Mouse (Mus musculus): ENCODE measurements around the gene Brf1.

Brf1 gene

GRCm38 (mm10) chr12:113017429-113017984 lies 17.0 kb upstream of the Brf1 start:
- no peak for DNase-seq (ENCODE audit: low read depth, low spot score)

DNA sequence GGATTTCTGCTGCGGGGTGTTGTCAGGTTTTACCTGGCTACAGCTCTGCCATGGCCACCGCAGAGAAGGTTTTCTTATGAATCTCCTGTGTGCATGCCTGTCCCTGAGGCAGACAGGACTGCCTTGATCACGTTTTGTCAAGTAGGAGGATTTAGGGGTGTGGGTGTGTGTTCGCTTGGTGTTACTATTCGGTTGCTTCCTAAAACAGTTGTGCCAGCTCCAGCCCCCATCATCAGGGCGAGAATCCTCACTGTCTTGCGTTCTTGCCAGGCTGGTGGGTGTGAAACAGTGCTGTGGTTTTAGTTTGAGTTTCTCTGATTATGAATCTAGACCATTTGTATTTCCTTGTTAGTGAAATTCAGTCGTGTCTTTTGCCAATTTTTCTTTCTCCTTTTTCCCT lies 16.5 kb upstream of the Brf1 start:
- DNase-seq (ENCODE audit: low read depth, low spot score): no peak

DNA sequence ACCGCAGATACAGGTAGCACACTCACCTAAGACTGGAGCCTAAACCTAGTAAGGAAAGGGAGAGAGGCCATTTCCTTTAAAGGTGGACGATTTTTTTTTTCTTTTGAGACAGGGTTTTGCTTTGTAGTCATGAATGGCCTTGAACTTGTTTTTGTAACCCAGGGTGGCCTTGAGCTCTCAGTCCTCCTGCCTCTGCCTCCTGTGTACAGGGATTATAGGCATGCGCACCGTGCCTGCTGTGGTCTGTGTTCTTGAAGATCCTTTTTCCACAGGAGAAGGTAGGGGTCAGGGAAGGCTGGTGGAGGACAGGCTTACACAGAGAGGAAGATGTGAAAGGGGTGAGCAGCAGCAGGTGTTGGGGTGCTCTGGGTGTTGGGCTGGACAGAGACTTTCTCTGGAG lies 15.5 kb upstream of the Brf1 start:
- no peak for DNase-seq (ENCODE audit: low read depth, low spot score)

- DNase-seq (ENCODE audit: low read depth, low spot score): peak; percentile 77
These were observed 14.4 kb upstream of the Brf1 start for GRCm38 (mm10) chr12:113014561-113015556.

DNA sequence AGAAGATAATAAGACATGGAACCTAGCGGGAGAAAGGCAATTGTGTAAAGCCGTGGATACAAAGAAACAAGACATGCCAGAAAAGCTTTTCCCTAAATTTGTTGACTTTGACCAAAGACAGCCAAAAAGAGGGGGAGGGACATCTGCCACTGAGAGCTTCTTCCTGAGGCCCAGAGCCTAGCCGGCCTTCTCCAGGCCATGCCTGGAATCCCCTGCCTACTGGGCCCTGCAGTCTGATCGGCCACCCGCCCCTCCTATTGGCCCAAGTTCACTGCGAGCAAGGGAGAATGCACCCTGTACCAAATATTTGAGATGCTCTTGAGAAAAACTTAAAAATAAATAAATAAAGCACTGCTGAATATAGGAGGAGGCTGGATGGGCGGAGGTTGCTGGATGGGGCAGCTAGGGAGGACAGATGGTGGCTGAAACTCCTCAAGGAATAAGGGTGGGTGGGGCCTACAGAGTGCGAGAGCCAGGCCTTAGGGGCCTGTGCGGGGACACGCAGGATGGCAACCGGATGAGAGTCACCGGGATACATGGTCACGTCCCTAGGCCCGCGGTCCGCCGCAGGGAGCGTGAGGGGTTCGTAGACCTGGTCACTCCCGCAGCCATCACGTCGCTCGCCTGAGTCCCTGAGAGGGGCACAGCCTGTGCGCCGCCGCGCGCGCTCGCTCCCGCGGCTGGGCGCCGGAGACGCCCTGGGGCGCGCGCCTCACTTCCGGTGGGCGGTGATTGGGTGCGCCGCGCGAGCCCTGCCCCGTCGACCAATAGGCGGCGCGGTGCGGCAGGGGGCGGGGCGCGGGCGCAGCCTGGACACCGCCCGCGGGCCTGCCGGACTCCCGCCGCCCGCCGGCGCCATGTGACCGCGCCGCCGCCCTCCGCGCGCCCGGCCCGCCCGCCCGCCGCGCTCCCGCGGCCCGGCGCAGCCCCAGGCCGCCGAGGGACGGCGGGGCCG lies 13.4 kb upstream of the Brf1 start, which contains the start of gene Pacs2:
Pacs2 (plus strand) TSS at position 905 of the 955 bp plus-strand sequence.
- DNase-seq (ENCODE audit: low read depth, low spot score): peak; percentile 93

DNA sequence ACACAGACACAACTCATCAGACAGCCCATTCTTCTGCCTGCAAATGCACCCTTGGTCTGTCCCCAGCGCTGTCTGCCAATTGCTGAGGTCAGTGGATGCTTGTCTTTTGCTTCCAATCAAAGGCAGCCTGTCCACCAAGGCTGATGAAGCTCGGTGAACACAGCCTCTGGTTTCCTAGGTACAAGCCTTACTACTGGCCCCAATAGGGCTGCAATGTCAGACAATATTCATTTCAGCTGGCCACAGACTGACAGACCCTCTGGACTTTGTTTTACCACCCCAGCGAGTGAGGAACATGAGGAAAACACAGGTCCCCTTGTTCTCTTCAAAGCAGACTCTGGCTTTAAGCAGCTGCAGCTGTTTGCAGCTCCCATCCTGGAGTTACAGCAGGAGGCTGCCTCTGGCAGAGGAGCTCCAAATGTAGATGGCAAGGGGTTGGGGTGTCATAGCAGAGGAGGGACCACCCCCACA lies 12.6 kb upstream of the Brf1 start:
- DNase-seq (ENCODE audit: low read depth, low spot score): no peak

GRCm38 (mm10) chr12:113012443-113012842 lies 11.9 kb upstream of the Brf1 start:
- DNase-seq (ENCODE audit: low read depth, low spot score): no peak

- no peak for DNase-seq (ENCODE audit: low read depth, low spot score)
These were observed 11.3 kb upstream of the Brf1 start for GRCm38 (mm10) chr12:113011702-113012360.

GRCm38 (mm10) chr12:113004993-113005392 lies 4.5 kb upstream of the Brf1 start:
- peak; percentile 77 for DNase-seq (ENCODE audit: low read depth, low spot score)

DNA sequence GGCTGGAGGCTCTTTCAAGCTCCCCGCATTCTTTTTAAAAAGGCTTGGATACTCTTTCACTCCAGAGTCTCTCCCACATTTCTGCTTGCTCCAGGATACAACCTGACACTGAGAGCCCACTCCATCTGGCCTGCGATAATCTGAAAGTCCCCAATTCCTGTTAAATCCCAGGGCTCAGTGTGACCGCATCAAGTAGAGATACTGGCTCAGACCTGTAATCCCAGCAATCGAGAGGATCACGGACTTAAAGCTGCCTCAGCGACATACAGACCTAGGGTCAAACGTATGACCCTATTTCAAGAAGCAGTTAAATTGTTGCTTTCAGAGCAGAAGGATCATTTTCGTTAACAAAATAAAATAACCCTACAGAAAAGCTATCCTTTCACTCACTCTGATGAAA lies 3.5 kb upstream of the Brf1 start:
- DNase-seq (ENCODE audit: low read depth, low spot score): no peak

- peak; percentile 42 for DNase-seq (ENCODE audit: low read depth, low spot score)
These were observed 2.2 kb upstream of the Brf1 start for GRCm38 (mm10) chr12:113002667-113003066.

DNA sequence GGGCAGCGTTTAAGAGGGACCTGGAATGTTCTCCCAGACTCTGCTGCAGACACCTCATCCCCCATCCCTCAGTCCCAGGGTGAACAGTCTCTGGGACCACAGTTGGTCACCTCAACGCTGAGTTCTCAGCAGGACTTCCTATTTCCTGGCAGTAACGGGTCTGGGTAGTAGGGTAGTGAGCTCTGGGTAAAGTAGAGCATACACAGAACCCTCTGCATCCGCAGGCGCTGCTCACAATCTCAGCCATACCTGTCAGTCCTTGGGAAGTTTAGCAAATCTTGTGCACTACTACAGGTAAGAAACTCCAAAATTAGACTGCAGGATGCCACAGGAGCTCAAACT lies 600 bp upstream of the Brf1 start:
- no peak for DNase-seq (ENCODE audit: low read depth, low spot score)

DNA sequence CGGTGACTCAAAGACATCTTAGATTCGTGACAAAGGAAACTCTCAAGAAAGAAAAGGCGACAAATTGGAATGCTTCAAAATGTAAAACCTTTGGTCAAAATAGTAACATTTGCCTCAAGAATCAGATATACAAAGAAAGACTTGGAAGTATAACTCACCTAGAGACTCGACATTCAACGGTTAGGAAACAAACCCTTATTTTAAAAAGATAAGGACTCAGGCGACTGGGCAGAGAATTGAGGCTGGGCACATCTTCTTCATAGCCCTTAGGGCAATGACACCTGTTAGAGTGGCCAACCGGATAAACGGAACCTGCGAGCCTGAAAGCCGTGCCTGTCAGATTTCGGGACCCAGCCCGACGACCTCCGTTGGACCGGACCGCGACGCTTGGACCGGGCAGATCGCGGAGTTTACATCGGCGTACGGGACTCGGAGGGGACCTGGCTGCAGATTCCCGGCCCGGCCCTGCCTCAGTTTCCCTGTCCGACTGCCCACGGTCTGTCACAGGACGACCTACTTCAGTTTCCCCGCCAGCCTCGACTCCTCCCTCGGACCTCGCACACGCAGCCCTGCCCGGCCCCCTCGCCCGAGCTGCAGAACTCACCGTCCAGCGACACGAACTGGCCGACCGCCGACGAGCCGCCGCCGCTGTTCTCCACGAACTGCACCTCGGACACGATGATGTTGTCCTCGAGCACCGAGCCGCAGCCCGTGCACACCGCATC lies 773 bp downstream of the Brf1 start:
- peak; percentile 45 for DNase-seq (ENCODE audit: low read depth, low spot score)

GRCm38 (mm10) chr12:112994153-112994552 lies 6.4 kb downstream of the Brf1 start:
- DNase-seq (ENCODE audit: low read depth, low spot score): no peak

DNA sequence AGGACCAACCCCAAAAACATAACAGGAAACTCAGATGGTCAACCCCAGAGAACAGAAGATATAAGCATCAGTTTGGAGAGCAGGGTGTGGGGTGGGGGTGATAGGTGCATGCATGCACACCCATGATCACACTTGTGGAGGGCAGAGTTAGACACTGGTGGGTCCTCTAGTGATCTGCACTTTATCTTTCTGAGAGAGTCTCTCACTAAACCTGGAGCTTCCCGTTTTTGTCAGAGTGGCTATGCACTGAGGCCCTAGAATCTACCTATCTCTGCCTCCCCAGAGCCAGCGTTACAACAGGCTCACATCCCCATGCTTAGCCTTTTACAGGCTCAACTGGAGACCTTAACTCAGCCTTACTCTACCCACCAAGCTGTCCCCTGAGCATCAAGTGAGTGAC lies 9.1 kb downstream of the Brf1 start:
- no peak for DNase-seq (ENCODE audit: low read depth, low spot score)

DNA sequence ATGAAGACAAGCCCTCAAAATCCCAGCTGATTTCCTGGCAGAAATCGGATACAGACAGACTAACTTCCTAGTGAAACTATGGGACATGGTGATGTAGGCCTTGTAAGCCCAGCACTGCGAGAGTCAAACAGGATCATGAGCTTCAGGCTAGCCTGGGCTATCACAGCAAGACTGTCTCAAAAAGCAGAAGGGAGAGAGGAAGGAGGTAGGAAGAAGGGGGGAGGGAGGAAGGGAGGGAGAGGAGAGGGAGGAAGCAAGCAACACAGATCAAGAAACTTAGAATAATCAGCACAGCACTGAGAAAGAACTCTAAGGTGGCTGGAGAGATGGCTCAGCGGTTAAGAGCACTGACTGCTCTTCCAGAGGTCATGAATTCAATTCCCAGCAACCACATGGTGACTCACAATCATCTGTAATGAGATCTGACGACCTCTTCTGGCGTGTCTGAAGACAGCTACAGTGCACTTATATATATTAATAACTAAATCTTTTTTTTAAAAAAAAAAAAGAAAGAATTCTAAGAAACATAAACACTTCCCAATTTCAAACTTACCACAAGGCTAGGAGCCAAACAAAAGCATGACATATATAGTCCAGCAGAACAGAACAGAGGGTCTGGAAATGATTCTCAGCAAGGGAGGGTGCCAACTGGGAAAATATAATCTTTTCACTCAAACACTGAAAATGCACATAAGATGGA lies 9.6 kb downstream of the Brf1 start:
- DNase-seq (ENCODE audit: low read depth, low spot score): no peak

DNA sequence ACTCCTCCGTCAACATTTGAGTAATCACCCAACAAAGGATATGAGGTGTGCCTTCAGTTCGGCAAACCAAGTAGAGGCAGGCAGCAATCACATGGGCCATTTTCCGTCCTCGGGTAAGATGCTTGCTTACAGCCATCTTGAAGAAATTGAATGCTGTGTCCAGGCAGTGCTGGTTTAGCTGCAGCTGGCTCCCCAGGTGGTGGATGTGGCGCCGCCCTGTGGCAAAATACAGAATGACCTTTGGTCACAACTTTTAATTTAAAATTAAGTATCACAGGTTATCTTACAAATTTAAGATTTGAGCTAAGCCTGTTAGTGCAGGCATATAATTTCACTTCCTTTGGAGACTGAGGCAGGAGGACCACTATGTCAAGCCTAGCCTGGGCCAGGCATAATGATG lies 12.6 kb downstream of the Brf1 start:
- peak; percentile 33 for DNase-seq (ENCODE audit: low read depth, low spot score)

DNA sequence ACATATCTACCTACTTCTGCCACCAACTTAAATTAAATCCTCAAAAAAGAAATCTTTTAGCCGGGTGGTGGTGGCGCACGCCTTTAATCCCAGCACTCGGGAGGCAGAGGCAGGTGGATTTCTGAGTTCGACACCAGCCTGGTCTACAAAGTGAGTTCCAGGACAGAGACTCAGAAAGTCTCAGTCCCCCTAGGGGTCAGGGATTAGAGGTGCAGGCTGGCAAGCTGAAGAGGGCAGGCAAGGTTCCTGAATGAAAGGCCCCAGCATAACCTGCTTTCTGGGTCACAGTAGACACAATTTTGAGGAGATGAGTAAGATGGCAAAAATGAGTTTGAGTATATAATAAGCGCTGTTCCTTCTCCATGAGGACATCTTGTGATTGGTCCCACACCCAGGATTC lies 15.2 kb downstream of the Brf1 start:
- peak; percentile 38 for DNase-seq (ENCODE audit: low read depth, low spot score)

DNA sequence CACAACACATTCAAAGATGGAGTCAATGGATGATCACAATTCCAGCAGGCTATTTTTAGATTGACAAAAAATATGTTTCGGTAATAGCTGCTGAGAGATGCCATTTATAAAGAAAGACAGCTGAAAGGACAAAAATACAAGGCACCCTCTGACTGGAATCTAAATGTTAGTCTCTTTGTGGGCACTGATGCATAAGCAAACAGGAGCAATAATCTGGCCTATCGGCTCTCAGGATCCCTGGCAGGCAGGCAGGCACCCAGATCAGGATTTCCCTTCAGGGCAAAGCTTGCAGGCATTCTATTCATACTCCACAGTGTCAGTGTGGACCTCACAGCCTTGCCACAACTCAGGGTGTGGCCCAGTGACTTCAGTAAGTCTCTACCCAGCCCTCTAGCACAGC lies 18.5 kb downstream of the Brf1 start:
- DNase-seq (ENCODE audit: low read depth, low spot score): no peak

- DNase-seq (ENCODE audit: low read depth, low spot score): no peak
These were observed 23.3 kb downstream of the Brf1 start for GRCm38 (mm10) chr12:112977156-112977555.

Measured in A20 (cell line).